Mouse (Mus musculus): ENCODE measurements around the gene Bend5. TPM values are rescaled to one million over a fixed set of nuclear protein-coding genes. Genes with fewer than 3 reads are reported as not detected.

Bend5 gene
- 49.0 and 55.2 TPM in 2 replicates for polyA plus RNA-seq (2015; fragmentation: Nextera tagmentation; extraction: Ambion mirVana)

GRCm38 (mm10) chr4:111414818-111415488 lies at the start of gene Bend5:
Gene Bend5 (plus strand): TSS chr4:111415006.
- H3K9ac ChIP-seq, result peak within 1 kb of the TSS; percentile 96
- under 1% methylated on average over 63 of the region's 66 CpGs for WGBS
- peaks cover 37% of the 10 kb centered on the region for H3K4me1 ChIP-seq
- ATAC-seq, result peak; percentile 98
- H3K36me3 ChIP-seq (ENCODE audit: poor library complexity, severe bottlenecking), result peaks cover 13% of the 10 kb centered on the region
- H3K9me3 ChIP-seq (replicated peaks), result no peaks in the 10 kb centered on the region
- H3K27me3 ChIP-seq, result peaks cover 4% of the 10 kb centered on the region; the same call in 1 of the 2 replicates
- H3K4me3 ChIP-seq, result peak within 1 kb of the TSS; percentile 87
- peak within 1 kb of the TSS; percentile 81 for H3K27ac ChIP-seq
- H3K4me2 ChIP-seq, result peak within 1 kb of the TSS; percentile 83

GRCm38 (mm10) chr4:111367771-111368170 lies 47.0 kb upstream of the Bend5 start:
- no peak for ATAC-seq
- Histone ChIP-seq H3K27me3 (no peaks in the 10 kb centered on the region), H3K4me1 (no peaks in the 10 kb centered on the region), H3K36me3 (ENCODE audit: poor library complexity, severe bottlenecking) (no peaks in the 10 kb centered on the region), H3K9ac (no peak overlapping the region), H3K4me3 (no peak overlapping the region), H3K9me3 (replicated peaks) (no peaks in the 10 kb centered on the region), H3K4me2 (no peak overlapping the region), H3K27ac (no peak overlapping the region)
- WGBS, result 68% methylated on average over 2 of the region's 2 CpGs

- Histone ChIP-seq H3K9ac (no peak overlapping the region), H3K4me3 (no peak overlapping the region), H3K36me3 (ENCODE audit: poor library complexity, severe bottlenecking) (no peaks in the 10 kb centered on the region), H3K4me1 (no peaks in the 10 kb centered on the region), H3K4me2 (no peak overlapping the region), H3K27ac (no peak overlapping the region), H3K9me3 (replicated peaks) (no peaks in the 10 kb centered on the region), H3K27me3 (no peaks in the 10 kb centered on the region)
- no peak for ATAC-seq
These were observed 37.6 kb upstream of the Bend5 start for GRCm38 (mm10) chr4:111377159-111377558.

DNA sequence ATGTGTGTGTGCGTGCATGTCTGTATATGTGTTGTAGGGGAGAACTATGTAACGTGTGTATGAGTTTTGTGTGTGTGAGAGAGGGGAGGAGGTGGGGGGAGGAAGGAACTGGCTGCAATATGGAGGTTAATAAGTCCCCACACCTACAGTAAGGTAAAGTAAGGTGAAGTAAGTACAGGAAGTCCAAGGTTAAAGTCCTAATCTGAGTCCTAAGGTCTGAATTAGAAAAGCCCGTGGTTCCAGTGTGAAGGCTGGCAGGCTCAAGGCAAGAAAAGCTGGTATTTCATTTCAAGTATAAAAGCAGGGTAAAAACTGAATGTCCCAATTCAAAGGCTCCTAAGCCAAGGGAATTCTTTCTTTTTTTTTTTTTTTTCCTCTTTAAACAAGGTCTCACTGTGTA lies 36.7 kb upstream of the Bend5 start:
- no peaks in the 10 kb centered on the region for H3K4me1 ChIP-seq
- 95% methylated on average over 3 of the region's 3 CpGs for WGBS
- H3K9me3 ChIP-seq (replicated peaks), result no peaks in the 10 kb centered on the region
- H3K36me3 ChIP-seq (ENCODE audit: poor library complexity, severe bottlenecking), result no peaks in the 10 kb centered on the region
- H3K9ac ChIP-seq, result no peak overlapping the region
- no peaks in the 10 kb centered on the region for H3K27me3 ChIP-seq
- no peak overlapping the region for H3K4me3 ChIP-seq
- no peak for ATAC-seq
- H3K27ac ChIP-seq, result no peak overlapping the region
- no peak overlapping the region for H3K4me2 ChIP-seq

DNA sequence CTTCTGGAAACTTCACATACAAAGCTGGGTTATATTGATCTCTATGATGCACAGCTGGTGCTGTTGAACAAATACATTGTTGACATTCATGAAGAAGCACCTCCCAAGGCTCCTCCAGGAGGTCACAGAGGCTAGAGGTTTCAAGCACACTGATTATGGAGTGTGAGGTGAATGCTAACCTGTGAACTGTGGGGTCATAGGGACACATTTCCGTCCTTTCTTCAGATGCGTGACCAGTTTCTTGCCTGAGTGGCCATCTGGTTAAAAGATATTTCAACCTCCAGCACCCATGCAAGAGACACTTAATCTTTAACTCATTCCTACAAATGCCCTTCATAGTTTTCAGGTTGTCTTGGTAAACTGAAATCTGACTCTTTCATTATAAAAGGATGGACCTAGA lies 31.7 kb upstream of the Bend5 start:
- Histone ChIP-seq H3K27ac (no peak overlapping the region), H3K9ac (no peak overlapping the region), H3K4me2 (no peak overlapping the region), H3K4me3 (no peak overlapping the region), H3K36me3 (ENCODE audit: poor library complexity, severe bottlenecking) (no peaks in the 10 kb centered on the region), H3K27me3 (no peaks in the 10 kb centered on the region), H3K9me3 (replicated peaks) (no peaks in the 10 kb centered on the region), H3K4me1 (no peaks in the 10 kb centered on the region)
- ATAC-seq, result no peak
- 84% methylated on average over 2 of the region's 2 CpGs for WGBS

DNA sequence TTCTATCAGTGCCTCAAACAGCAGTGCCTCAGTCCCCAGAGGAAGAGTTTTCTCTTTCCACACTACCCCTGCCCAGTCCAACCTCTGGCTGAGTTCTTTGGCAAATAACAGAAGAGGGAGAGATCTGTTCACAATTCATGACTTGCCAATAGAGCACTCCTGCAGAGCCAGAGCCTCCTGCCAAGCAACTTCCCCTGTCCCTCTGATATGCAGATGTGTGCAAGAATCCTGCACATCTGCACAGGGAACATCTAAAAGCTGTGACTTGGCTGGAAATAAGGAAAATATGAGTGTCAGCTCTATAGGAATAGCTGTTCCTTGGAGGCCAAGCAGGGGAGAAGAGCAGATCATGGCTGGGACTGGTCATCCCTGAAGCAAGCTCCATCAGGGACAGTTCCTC lies 24.1 kb upstream of the Bend5 start:
- Histone ChIP-seq H3K4me3 (no peak overlapping the region), H3K4me2 (no peak overlapping the region), H3K4me1 (no peaks in the 10 kb centered on the region), H3K9ac (no peak overlapping the region), H3K27me3 (no peaks in the 10 kb centered on the region), H3K36me3 (ENCODE audit: poor library complexity, severe bottlenecking) (no peaks in the 10 kb centered on the region), H3K27ac (no peak overlapping the region), H3K9me3 (replicated peaks) (no peaks in the 10 kb centered on the region)
- ATAC-seq, result no peak

GRCm38 (mm10) chr4:111399784-111400183 lies 15.0 kb upstream of the Bend5 start:
- no peaks in the 10 kb centered on the region for H3K27me3 ChIP-seq
- H3K9ac ChIP-seq, result no peak overlapping the region
- no peak overlapping the region for H3K4me3 ChIP-seq
- no peaks in the 10 kb centered on the region for H3K9me3 ChIP-seq (replicated peaks)
- H3K36me3 ChIP-seq (ENCODE audit: poor library complexity, severe bottlenecking), result no peaks in the 10 kb centered on the region
- no peak overlapping the region for H3K27ac ChIP-seq
- ATAC-seq, result no peak
- no peaks in the 10 kb centered on the region for H3K4me1 ChIP-seq
- H3K4me2 ChIP-seq, result no peak overlapping the region

DNA sequence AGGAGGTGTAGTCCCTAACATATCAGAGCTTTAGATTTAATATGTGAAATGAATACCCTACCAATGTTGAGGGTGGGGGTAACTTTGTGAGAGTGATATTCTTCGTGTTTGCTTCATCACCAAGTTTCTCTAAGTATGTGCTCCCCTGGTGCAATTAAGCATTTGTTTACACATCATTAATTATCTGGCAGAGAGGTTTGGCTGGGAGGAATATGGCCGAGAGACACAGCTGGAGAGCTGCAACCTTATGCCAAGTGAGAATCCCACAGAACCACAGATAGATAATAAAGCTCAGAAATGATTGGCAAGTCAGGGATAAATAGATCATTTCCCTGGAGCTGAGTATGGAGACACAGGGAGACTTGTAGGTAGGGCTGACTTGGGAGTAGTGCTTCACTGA lies 14.1 kb upstream of the Bend5 start:
- H3K4me3 ChIP-seq, result no peak overlapping the region
- no peak for ATAC-seq
- no peaks in the 10 kb centered on the region for H3K36me3 ChIP-seq (ENCODE audit: poor library complexity, severe bottlenecking)
- no peaks in the 10 kb centered on the region for H3K4me1 ChIP-seq
- no peak overlapping the region for H3K9ac ChIP-seq
- WGBS, result 43% methylated on average over 2 of the region's 2 CpGs
- H3K27ac ChIP-seq, result no peak overlapping the region
- H3K27me3 ChIP-seq, result no peaks in the 10 kb centered on the region
- no peaks in the 10 kb centered on the region for H3K9me3 ChIP-seq (replicated peaks)
- no peak overlapping the region for H3K4me2 ChIP-seq

DNA sequence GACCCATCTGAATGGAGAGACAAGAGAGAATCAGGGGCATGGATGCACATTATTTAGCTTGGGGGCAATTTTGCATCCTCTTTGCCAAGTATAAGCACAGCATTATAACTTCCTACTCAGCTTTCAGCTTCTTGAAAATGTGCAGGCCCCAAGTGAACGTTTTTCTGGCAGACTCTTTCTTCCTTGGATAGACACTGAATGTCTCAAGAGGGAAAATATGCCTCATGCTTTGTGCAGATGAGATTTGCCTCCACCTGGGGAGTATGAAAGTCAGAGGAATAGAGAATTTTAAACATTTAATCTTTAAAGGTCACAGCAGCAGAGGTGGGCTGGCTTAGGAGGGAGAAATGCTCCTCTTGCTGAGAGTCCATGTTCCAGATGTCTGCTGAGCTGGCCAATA lies 11.6 kb upstream of the Bend5 start:
- no peaks in the 10 kb centered on the region for H3K27me3 ChIP-seq
- WGBS, result 66% methylated on average over 1 of the region's 1 CpGs
- H3K9me3 ChIP-seq (replicated peaks), result no peaks in the 10 kb centered on the region
- H3K4me3 ChIP-seq, result no peak overlapping the region
- no peak overlapping the region for H3K27ac ChIP-seq
- no peaks in the 10 kb centered on the region for H3K4me1 ChIP-seq
- no peak overlapping the region for H3K9ac ChIP-seq
- no peaks in the 10 kb centered on the region for H3K36me3 ChIP-seq (ENCODE audit: poor library complexity, severe bottlenecking)
- no peak overlapping the region for H3K4me2 ChIP-seq
- no peak for ATAC-seq

DNA sequence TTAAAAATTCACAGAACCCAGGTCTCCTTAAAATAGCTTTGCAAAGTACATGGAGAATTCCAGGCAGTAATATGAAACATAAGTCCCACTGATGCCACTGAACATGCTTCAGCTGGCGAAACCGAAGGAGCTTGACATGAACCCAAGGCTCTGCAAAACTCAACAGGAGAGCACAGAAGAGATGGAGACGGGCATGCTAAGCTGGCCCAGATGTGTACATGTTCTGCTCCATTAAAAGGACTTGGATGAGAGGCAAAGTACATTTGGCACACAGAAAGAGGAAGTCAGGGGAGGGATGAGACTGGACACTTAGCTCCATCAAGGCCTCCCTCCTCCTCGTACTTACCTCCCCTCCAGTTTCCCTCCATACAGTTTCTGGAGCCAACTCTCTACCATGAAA lies 4.1 kb upstream of the Bend5 start:
- no peak overlapping the region for H3K27ac ChIP-seq
- H3K36me3 ChIP-seq (ENCODE audit: poor library complexity, severe bottlenecking), result no peaks in the 10 kb centered on the region
- WGBS, result 93% methylated on average over 4 of the region's 4 CpGs
- peaks cover 4% of the 10 kb centered on the region; the same call in 1 of the 2 replicates for H3K27me3 ChIP-seq
- H3K4me1 ChIP-seq, result peaks cover 9% of the 10 kb centered on the region
- H3K9me3 ChIP-seq (replicated peaks), result no peaks in the 10 kb centered on the region
- no peak overlapping the region for H3K4me3 ChIP-seq
- H3K4me2 ChIP-seq, result no peak overlapping the region
- no peak overlapping the region for H3K9ac ChIP-seq
- no peak for ATAC-seq

- Histone ChIP-seq H3K4me3 (peak overlapping the region; percentile 87), H3K9me3 (replicated peaks) (no peaks in the 10 kb centered on the region), H3K9ac (peak overlapping the region; percentile 96), H3K4me2 (peak overlapping the region; percentile 83), H3K36me3 (ENCODE audit: poor library complexity, severe bottlenecking) (peaks cover 13% of the 10 kb centered on the region), H3K27me3 (peaks cover 4% of the 10 kb centered on the region; the same call in 1 of the 2 replicates), H3K4me1 (peaks cover 37% of the 10 kb centered on the region), H3K27ac (no peak overlapping the region)
- under 1% methylated on average over 6 of the region's 6 CpGs for WGBS
- ATAC-seq, result peak; percentile 44
These were observed 407 bp upstream of the Bend5 start for GRCm38 (mm10) chr4:111414399-111414798.

GRCm38 (mm10) chr4:111416126-111416525 lies 1.3 kb downstream of the Bend5 start:
- Histone ChIP-seq H3K36me3 (ENCODE audit: poor library complexity, severe bottlenecking) (peaks cover 13% of the 10 kb centered on the region), H3K4me3 (peak overlapping the region; percentile 87), H3K9me3 (replicated peaks) (no peaks in the 10 kb centered on the region), H3K27ac (no peak overlapping the region), H3K4me2 (peak overlapping the region; percentile 83), H3K4me1 (peaks cover 37% of the 10 kb centered on the region), H3K27me3 (peaks cover 4% of the 10 kb centered on the region; the same call in 1 of the 2 replicates), H3K9ac (peak overlapping the region; percentile 96)
- no peak for ATAC-seq
- WGBS, result 79% methylated on average over 3 of the region's 3 CpGs

GRCm38 (mm10) chr4:111416551-111416950 lies 1.7 kb downstream of the Bend5 start:
- WGBS, result 25% methylated on average over 3 of the region's 3 CpGs
- Histone ChIP-seq H3K4me1 (peaks cover 37% of the 10 kb centered on the region), H3K36me3 (ENCODE audit: poor library complexity, severe bottlenecking) (peaks cover 13% of the 10 kb centered on the region), H3K4me3 (peak overlapping the region; percentile 87), H3K9me3 (replicated peaks) (no peaks in the 10 kb centered on the region), H3K4me2 (peak overlapping the region; percentile 83), H3K27ac (no peak overlapping the region), H3K9ac (peak overlapping the region; percentile 96; the same call in 1 of the 2 replicates), H3K27me3 (peaks cover 4% of the 10 kb centered on the region; the same call in 1 of the 2 replicates)
- no peak for ATAC-seq
